Mouse (Mus musculus) midbrain, postnatal 0 days (tissue): ENCODE measurements around the gene Tmem208. TPM values are rescaled to one million over a fixed set of nuclear protein-coding genes. Genes with fewer than 3 reads are reported as not detected.

ENCODE experiments used
- ATAC-seq: fragments of 200-750 bp; cut with Nextera tagmentation; 2 replicates; pipeline ENCODE4 v1.8.0; 2017; ENCODE audit warnings: moderate number of reproducible peaks, mild to moderate bottlenecking, moderate TSS enrichment, moderate library complexity; ENCODE audit not compliant: low FRiP score
- DNase-seq: peaks from one replicate; pipeline ENCODE4 v3.0.0-alpha.2; 2015; ENCODE audit warnings: low spot score
- H3K27ac ChIP-seq: fragments of 300-500 bp; sonication (generic); 2 replicates; pipeline ENCODE4 v1.5.1; 2014; ENCODE audit warnings: low read depth, mild to moderate bottlenecking, low read length, mixed read lengths
- H3K27me3 ChIP-seq: fragments of 300-500 bp; sonication (generic); 2 replicates; pipeline ENCODE4 v1.6.1; 2014; ENCODE audit warnings: low read length, control low read depth, mixed read lengths; ENCODE audit not compliant: insufficient read depth
- H3K36me3 ChIP-seq: fragments of 300-500 bp; sonication (generic); 2 replicates; pipeline ENCODE4 v1.6.1; 2014; ENCODE audit warnings: low read length, control low read depth, mixed read lengths; ENCODE audit not compliant: insufficient read depth
- H3K4me1 ChIP-seq: fragments of 300-500 bp; sonication (generic); 2 replicates; pipeline ENCODE4 v1.6.1; 2014; ENCODE audit warnings: mild to moderate bottlenecking, control low read depth, antibody characterized with exemption, low read length, mixed read lengths; ENCODE audit not compliant: insufficient read depth
- H3K4me2 ChIP-seq: fragments of 300-500 bp; sonication (generic); 2 replicates; pipeline ENCODE4 v1.6.1; 2014; ENCODE audit warnings: low read depth, mild to moderate bottlenecking, low read length, mixed read lengths; ENCODE audit not compliant: poor library complexity, severe bottlenecking
- H3K4me3 ChIP-seq: fragments of 300-500 bp; sonication (generic); 2 replicates; pipeline ENCODE4 v1.5.1; 2014; ENCODE audit warnings: low read depth, mild to moderate bottlenecking, low read length, moderate library complexity
- H3K9ac ChIP-seq: fragments of 300-500 bp; sonication (generic); replicated peaks from 2 replicates; pipeline ENCODE4 v1.6.1; 2014; ENCODE audit warnings: mild to moderate bottlenecking, low read length, moderate library complexity, mixed read lengths; ENCODE audit not compliant: poor library complexity, severe bottlenecking
- H3K9me3 ChIP-seq: fragments of 300-500 bp; sonication (generic); 2 replicates; pipeline ENCODE4 v1.6.1; 2016; ENCODE audit warnings: low read length, control low read depth
- CTCF ChIP-seq: IDR thresholded peaks from 2 replicates; pipeline ENCODE4 v1.5.1; 2016; ENCODE audit warnings: antibody characterized with exemption, mild to moderate bottlenecking
- WGBS: fragments of 180-500 bp; shearing (Covaris S2); extraction: QIAGEN DNeasy Blood & Tissue Kit; methylation state at CpG from one replicate; pipeline ENCODE4 v1.1.7; 2014; 5-methylcytosine and 5-hydroxymethylcytosine counted together
- polyA plus RNA-seq: library from polyadenylated mRNA; unstranded; fragments of >200 nt; fragmentation: Nextera tagmentation; extraction: Ambion mirVana; gene quantifications from 2 replicates; pipeline ENCODE4 v1.2.1, GENCODE M21; 2015
- total RNA-seq: library from RNA; depleted of rRNA; stranded (reverse); fragments of >200 nt; gene quantifications from 2 replicates; pipeline ENCODE4 v1.2.3, GENCODE M21; 2014

Tmem208 gene
- total and polyA plus RNA-seq, 2 experiments from 2014 or later = 88.4 to 129 TPM

DNA sequence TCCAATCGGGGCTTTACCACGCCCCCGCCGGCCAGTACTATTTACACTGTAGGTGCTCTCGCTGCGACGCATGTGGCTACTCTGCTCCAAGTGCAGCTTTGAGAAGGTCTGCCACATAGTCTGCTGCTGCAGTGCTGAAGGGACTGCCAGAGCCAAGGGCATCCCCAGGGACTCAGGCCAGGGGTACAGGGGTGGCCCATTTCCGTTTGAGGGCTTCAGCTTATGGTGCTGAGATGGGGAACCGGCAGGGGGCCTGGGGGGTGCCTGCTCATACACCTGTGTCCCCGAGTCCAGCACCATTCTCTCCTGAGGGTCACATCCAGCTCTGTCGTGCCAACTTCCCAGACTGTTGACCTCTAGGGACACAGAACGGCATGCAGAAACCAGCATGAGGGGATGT lies 40.6 kb upstream of the Tmem208 start:
- Histone ChIP-seq H3K36me3 (peaks cover 28% of the 10 kb centered on the region), H3K9ac (no peak overlapping the region), H3K4me2 (no peak overlapping the region), H3K4me1 (peaks cover 13% of the 10 kb centered on the region), H3K27me3 (no peaks in the 10 kb centered on the region), H3K9me3 (no peaks in the 10 kb centered on the region), H3K4me3 (no peak overlapping the region), H3K27ac (no peak overlapping the region)
- no peak for ATAC-seq
- 51% methylated on average over 12 of the region's 12 CpGs for WGBS
- no peak for DNase-seq
- TF ChIP-seq CTCF = no peak

GRCm38 (mm10) chr8:105286907-105287306 lies 39.2 kb upstream of the Tmem208 start:
- H3K36me3 ChIP-seq = peaks cover 20% of the 10 kb centered on the region
- peak overlapping the region; percentile 50; the same call in 1 of the 2 replicates for H3K4me2 ChIP-seq
- no peak overlapping the region for H3K27ac ChIP-seq
- H3K9me3 ChIP-seq = no peaks in the 10 kb centered on the region
- 87% methylated on average over 4 of the region's 4 CpGs for WGBS
- ATAC-seq = no peak
- TF ChIP-seq CTCF = 0 out of 2 replicates have a peak, but pooled peaks have one; percentile 3
- H3K27me3 ChIP-seq = no peaks in the 10 kb centered on the region
- H3K9ac ChIP-seq = no peak overlapping the region
- H3K4me1 ChIP-seq = peaks cover 13% of the 10 kb centered on the region
- no peak overlapping the region for H3K4me3 ChIP-seq
- no peak for DNase-seq

DNA sequence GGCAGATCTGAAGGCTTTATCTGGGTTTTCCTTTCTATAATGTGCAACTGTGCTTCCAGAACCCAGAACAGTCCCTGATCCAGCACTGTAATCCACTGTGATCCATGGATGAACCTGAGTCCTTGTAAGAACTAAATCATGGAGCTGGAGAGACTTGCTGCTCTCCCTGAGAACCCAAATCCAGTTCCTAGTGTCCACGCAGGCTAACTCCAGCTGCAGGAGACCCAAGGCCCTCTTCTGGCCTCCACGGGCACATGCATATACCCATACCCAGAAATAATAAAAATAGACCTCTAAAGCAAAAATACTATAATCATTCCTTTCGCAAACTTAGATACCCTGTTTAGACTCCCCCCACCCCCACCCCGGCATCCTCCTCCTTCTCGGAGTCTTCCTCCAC lies 37.9 kb upstream of the Tmem208 start:
- peaks cover 7% of the 10 kb centered on the region; the same call in 1 of the 2 replicates for H3K36me3 ChIP-seq
- 77% methylated on average over 5 of the region's 5 CpGs for WGBS

DNA sequence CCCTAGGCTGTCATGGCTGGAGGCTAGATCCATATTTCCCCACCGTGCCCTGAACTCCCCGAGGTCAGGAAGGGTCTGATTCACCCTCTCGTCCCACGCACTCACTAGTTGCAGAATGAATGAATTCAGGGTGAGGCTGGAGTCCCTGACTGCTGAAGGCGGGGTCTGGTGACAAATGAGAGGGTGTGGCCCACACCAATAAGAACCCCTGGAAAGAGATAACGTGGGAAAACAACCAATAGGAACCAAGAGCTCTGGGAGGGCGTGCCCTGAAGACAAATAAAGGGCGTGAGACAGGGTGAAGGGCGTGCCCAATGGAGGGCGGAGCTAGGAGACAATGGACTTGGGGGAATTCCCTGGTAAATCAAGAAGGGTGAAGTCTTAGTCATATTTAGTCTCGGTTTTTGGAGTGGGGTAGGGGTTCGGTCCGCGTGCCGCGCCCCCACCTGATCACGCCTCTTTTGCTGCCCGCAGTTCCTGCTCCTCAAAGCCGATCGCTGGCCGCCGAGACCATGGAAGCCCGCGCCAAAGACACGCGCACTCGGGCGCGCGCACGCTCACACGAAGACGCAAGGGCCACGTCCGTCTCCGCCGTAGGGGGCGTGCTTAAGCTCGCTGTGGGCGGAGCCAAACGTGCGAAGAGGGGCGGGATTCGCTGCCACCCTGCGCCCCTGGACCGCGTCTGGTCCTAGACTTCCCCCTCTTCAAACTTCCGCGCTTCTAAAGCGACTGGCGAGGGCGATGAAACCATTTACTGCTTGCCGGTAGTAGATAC lies 37.0 kb upstream of the Tmem208 start:
- DNase-seq = peak; percentile 98
- Histone ChIP-seq H3K4me2 (peak overlapping the region; percentile 50), H3K4me1 (peaks cover 13% of the 10 kb centered on the region), H3K27me3 (no peaks in the 10 kb centered on the region), H3K36me3 (0 out of 2 replicates have a peak, but pooled peaks cover 4% of the 10 kb centered on the region), H3K9me3 (no peaks in the 10 kb centered on the region), H3K9ac (peak overlapping the region; percentile 75), H3K27ac (peak overlapping the region; percentile 92), H3K4me3 (peak overlapping the region; percentile 50)
- under 1% methylated on average over 53 of the region's 53 CpGs for WGBS
- peak; percentile 61 for TF ChIP-seq CTCF
- peak; percentile 91 for ATAC-seq

More for the DNA sequence above, 37.9 kb upstream of the Tmem208 start:
- ATAC-seq (no peak), DNase-seq (no peak)
- TF ChIP-seq CTCF = peak; percentile 28
- Histone ChIP-seq H3K4me2 (peak overlapping the region; percentile 50), H3K9me3 (no peaks in the 10 kb centered on the region), H3K9ac (peak overlapping the region; percentile 75; the same call in 1 of the 2 replicates), H3K4me1 (peaks cover 13% of the 10 kb centered on the region), H3K4me3 (peak overlapping the region; percentile 50), H3K27ac (peak overlapping the region; percentile 92), H3K27me3 (no peaks in the 10 kb centered on the region)

DNA sequence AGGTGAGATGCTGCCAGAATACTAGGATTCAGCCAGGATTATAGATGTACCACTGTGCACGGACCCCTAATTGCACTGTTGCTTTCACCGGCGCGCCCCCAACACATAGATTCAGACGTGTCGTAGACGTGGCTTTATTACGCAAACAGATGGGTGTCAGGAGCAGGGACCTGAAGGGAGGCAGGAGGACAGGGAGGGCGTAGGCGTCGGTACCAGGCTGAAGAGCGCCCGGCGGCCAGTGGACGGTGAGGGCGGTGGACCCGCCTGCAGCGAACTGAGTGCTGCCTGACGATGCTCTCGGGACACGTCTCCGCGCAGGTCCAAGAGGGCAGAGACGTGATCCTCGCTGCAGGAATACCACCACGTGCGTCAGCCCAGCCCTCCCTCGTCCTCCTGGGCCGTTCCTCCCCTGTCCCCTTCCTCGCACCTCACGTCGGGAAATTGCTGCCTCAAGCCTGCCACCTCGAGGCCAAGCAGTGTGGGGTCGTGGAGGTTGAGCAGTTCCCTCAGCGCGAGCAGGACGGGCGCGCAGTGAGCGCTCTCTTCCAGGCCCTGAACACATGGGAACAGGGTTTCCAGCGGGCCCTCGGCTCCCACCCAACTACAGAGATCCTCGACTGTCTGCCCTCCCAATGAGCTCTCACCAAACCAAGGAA lies 36.2 kb upstream of the Tmem208 start, which contains the start of gene 4931428F04Rik:
Gene 4931428F04Rik, minus strand, starts transcription at position 60 of the 656 bp plus-strand sequence.
- H3K9me3 ChIP-seq = no peaks in the 10 kb centered on the region
- H3K4me1 ChIP-seq = peaks cover 13% of the 10 kb centered on the region
- peak; percentile 75 for TF ChIP-seq CTCF
- peak within 1 kb of the TSS; percentile 75 for H3K9ac ChIP-seq
- H3K4me3 ChIP-seq = peak within 1 kb of the TSS; percentile 50
- ATAC-seq (peak; percentile 62), DNase-seq (peak; percentile 59)
- H3K27ac ChIP-seq = peak within 1 kb of the TSS; percentile 92
- peak within 1 kb of the TSS; percentile 50 for H3K4me2 ChIP-seq
- under 1% methylated on average over 42 of the region's 43 CpGs for whole genome bisulfite sequencing
- no peaks in the 10 kb centered on the region for H3K27me3 ChIP-seq
- H3K36me3 ChIP-seq = 0 out of 2 replicates have a peak, but pooled peaks cover 4% of the 10 kb centered on the region
